Comparison of ENCODE assay signal across 9 mouse cellular contexts in the genomic region with DNA sequence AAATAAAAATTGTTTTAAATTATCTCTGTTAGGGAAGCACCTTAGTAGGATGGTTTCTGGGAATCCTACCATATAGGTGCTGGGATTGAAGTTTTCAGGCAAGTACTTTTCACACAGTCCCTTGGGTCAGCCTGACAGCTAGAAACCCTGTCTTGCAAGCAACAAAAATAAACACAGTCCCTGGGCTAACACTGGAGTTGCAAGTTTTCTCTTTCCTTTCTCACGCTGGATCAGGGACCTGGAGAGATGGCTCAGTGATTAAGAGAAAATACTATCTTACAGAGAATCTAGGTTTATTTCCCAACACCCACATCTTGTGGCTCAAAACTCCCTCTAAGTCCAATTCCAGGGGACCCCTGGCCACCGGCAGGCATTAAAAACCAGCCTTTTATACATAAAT. TPM values are rescaled to one million over a fixed set of nuclear protein-coding genes. Genes with fewer than 3 reads are reported as not detected.
A peak's percentile ranks its signal among the peaks of the same experiment; 100 is the strongest.
DNase-seq lines count a peak whose midpoint lies in the region; ATAC-seq and TF ChIP-seq lines count a peak whose summit lies in the region.
"Had no signal": no experiment of that assay in that cellular context is flagged by ENCODE, and none has a peak within 500 bp of the region (broad histone marks: within the 10 kb centered on the region; RNA-seq: fewer than 3 reads in every experiment).

No protein-coding gene starts in this region.

- H3K4me1 ChIP-seq in heart, embryonic 14.5 days (ENCODE audit: control insufficient read depth in 2 of 2, insufficient read depth in 2 of 2, low read length in 2 of 2) = peaks cover 52 to 70% of the 10 kb centered on the region in 2 experiments
- H3K4me1 ChIP-seq in liver, adult 2 months (ENCODE audit: control insufficient read depth, insufficient read depth, low read length) = peaks cover 12% of the 10 kb centered on the region
- H3K4me1 ChIP-seq in liver, postnatal 0 days (ENCODE audit: insufficient read depth) = peaks cover 9% of the 10 kb centered on the region
- H3K4me1 ChIP-seq in embryonic facial prominence, embryonic 14.5 days (ENCODE audit: control insufficient read depth, insufficient read depth, low read length) = peaks cover 15% of the 10 kb centered on the region
- peaks cover 49% of the 10 kb centered on the region for H3K4me1 ChIP-seq in limb, embryonic 15.5 days

- peak overlapping the region; percentile 62 for H3K9ac ChIP-seq in heart, embryonic 14.5 days (ENCODE audit: low read length)
- H3K9ac ChIP-seq in liver, adult 2 months (ENCODE audit: low read depth, low read length) = no peak overlapping the region
- no peak overlapping the region for H3K9ac ChIP-seq in liver, postnatal 0 days (replicated peaks)
- no peak overlapping the region for H3K9ac ChIP-seq in embryonic facial prominence, embryonic 14.5 days (ENCODE audit: low read depth, low read length)
- no peak overlapping the region for H3K9ac ChIP-seq in limb, embryonic 15.5 days

- TF ChIP-seq CTCF in liver, adult 2 months (IDR thresholded peaks at IDR 0.05; ENCODE audit: low read depth, low read length) = no peak
- no peak for TF ChIP-seq CTCF in liver, postnatal 0 days (IDR thresholded peaks at IDR 0.05; ENCODE audit: low read depth)

- no peak overlapping the region for H3K4me3 ChIP-seq in heart, embryonic 14.5 days (ENCODE audit: control insufficient read depth in 1 of 2, insufficient read depth in 1 of 2, low read depth in 1 of 2, low read length in 2 of 2)
- H3K4me3 ChIP-seq in liver, adult 2 months (ENCODE audit: insufficient read depth, low read depth, low read length) = no peak overlapping the region
- H3K4me3 ChIP-seq in liver, postnatal 0 days (ENCODE audit: low read depth, low read length) = no peak overlapping the region
- no peak overlapping the region for H3K4me3 ChIP-seq in embryonic facial prominence, embryonic 14.5 days (ENCODE audit: low read depth, low read length)
- no peak overlapping the region for H3K4me3 ChIP-seq in limb, embryonic 15.5 days

- no peaks in the 10 kb centered on the region for H3K79me2 ChIP-seq in liver, adult 2 months (ENCODE audit: control insufficient read depth, insufficient read depth, low read length)

- H3K36me3 ChIP-seq in heart, embryonic 14.5 days (ENCODE audit: control insufficient read depth, insufficient read depth, low read length) = peaks cover 40% of the 10 kb centered on the region
- peaks cover 13% of the 10 kb centered on the region; the same call in 1 of the 2 replicates for H3K36me3 ChIP-seq in liver, adult 2 months (ENCODE audit: control insufficient read depth, insufficient read depth, low read length)
- peaks cover 22% of the 10 kb centered on the region for H3K36me3 ChIP-seq in liver, postnatal 0 days (replicated peaks; ENCODE audit: insufficient read depth, low read length)
- peaks cover 44% of the 10 kb centered on the region for H3K36me3 ChIP-seq in embryonic facial prominence, embryonic 14.5 days (ENCODE audit: control insufficient read depth, insufficient read depth, low read length)
- H3K36me3 ChIP-seq in limb, embryonic 15.5 days = peaks cover 43% of the 10 kb centered on the region

- 5% methylated on average over 2 of the region's 2 CpGs for WGBS in heart, embryonic 14.5 days
- WGBS in liver, adult 2 months = 19% methylated on average over 2 of the region's 2 CpGs
- WGBS in liver, postnatal 0 days (ENCODE audit: insufficient replicate concordance) = 34% methylated on average over 2 of the region's 2 CpGs
- 32% methylated on average over 2 of the region's 2 CpGs for WGBS in embryonic facial prominence, embryonic 14.5 days
- 18% methylated on average over 2 of the region's 2 CpGs for whole genome bisulfite sequencing in limb, embryonic 15.5 days

- intact Hi-C loops in left cerebral cortex, postnatal 36 days (cut with DNase I) = loop anchor here (5.0 kb wide), 1 partner anchor 35 kb away; no protein-coding TSS in a partner anchor

- H3K9me3 ChIP-seq in heart, embryonic 14.5 days (ENCODE audit: control insufficient read depth, low read length) = no peaks in the 10 kb centered on the region
- H3K9me3 ChIP-seq in liver, postnatal 0 days (ENCODE audit: low read length) = no peaks in the 10 kb centered on the region
- no peaks in the 10 kb centered on the region for H3K9me3 ChIP-seq in embryonic facial prominence, embryonic 14.5 days (ENCODE audit: control insufficient read depth, low read length)
- no peaks in the 10 kb centered on the region for H3K9me3 ChIP-seq in limb, embryonic 15.5 days

- no peak for TF ChIP-seq POLR2A in liver, adult 2 months (IDR thresholded peaks at IDR 0.05; ENCODE audit: extremely low read depth, insufficient read depth, low read length)

- ATAC-seq in heart, embryonic 14.5 days (ENCODE audit: insufficient number of reproducible peaks, insufficient read depth, low FRiP score, low read depth) = no peak
- no peak for ATAC-seq in liver, postnatal 0 days
- no peak for ATAC-seq in embryonic facial prominence, embryonic 14.5 days (ENCODE audit: low read depth)
- no peak for ATAC-seq in limb, embryonic 15.5 days (ENCODE audit: insufficient number of reproducible peaks, low FRiP score, low TSS enrichment, low read depth)

- peak overlapping the region; percentile 96 to 99 for H3K27ac ChIP-seq in heart, embryonic 14.5 days (replicated peaks in 1 of 2; ENCODE audit: control insufficient read depth in 1 of 2, insufficient read depth in 1 of 2, low read depth in 2 of 2, low read length in 2 of 2)
- H3K27ac ChIP-seq in liver, adult 2 months (replicated peaks; ENCODE audit: insufficient read depth, low read depth, low read length) = no peak overlapping the region
- no peak overlapping the region for H3K27ac ChIP-seq in liver, postnatal 0 days (ENCODE audit: low read depth)
- H3K27ac ChIP-seq in embryonic facial prominence, embryonic 14.5 days (replicated peaks; ENCODE audit: low read depth, low read length) = peak overlapping the region; percentile 75
- H3K27ac ChIP-seq in limb, embryonic 15.5 days = peak overlapping the region; percentile 85

- DNase-seq in heart, postnatal 4 days = no peak
- DNase-seq in liver, adult 2 months (ENCODE audit: extremely low read depth, low read depth, low spot score) = peak; percentile 42
- DNase-seq in liver, postnatal 0 days = no peak
- DNase-seq in embryonic facial prominence, embryonic 14.5 days (ENCODE audit: low spot score) = peak; percentile 56
- DNase-seq in cerebellum, adult 9-10 months = no peak
- no peak for DNase-seq in left cerebral cortex, postnatal 36 days (ENCODE audit: low spot score in 2 of 2)
- DNase-seq: thymus, adult 2 months had no signal

- TF ChIP-seq EP300 in liver, postnatal 0 days (IDR thresholded peaks at IDR 0.05; ENCODE audit: low read depth) = no peak

- H3K4me2 ChIP-seq in heart, embryonic 14.5 days (ENCODE audit: low read length) = peak overlapping the region; percentile 45
- no peak overlapping the region for H3K4me2 ChIP-seq in liver, postnatal 0 days (ENCODE audit: low read depth, low read length)
- peak overlapping the region; percentile 6; the same call in 1 of the 2 replicates for H3K4me2 ChIP-seq in embryonic facial prominence, embryonic 14.5 days (ENCODE audit: low read depth, low read length)
- 0 out of 2 replicates have a peak overlapping the region, but pooled peaks have one; percentile 7 for H3K4me2 ChIP-seq in limb, embryonic 15.5 days

- H3K27me3 ChIP-seq in heart, embryonic 14.5 days (ENCODE audit: control insufficient read depth, insufficient read depth, low read length) = no peaks in the 10 kb centered on the region
- H3K27me3 ChIP-seq in liver, adult 2 months (ENCODE audit: control insufficient read depth, insufficient read depth, low read length) = no peaks in the 10 kb centered on the region
- H3K27me3 ChIP-seq in liver, postnatal 0 days (ENCODE audit: insufficient read depth, low read length) = no peaks in the 10 kb centered on the region
- no peaks in the 10 kb centered on the region for H3K27me3 ChIP-seq in embryonic facial prominence, embryonic 14.5 days (replicated peaks; ENCODE audit: control insufficient read depth, insufficient read depth, low read length)
- no peaks in the 10 kb centered on the region for H3K27me3 ChIP-seq in limb, embryonic 15.5 days

RNA-seq across cellular contexts. Expression of a gene that starts 11.6 kb away (rescaled TPM):
- 18.9 and 20.2 TPM in 2 replicates for polyA plus RNA-seq in heart, embryonic 14.5 days (2014; fragmentation: Nextera tagmentation; extraction: Ambion mirVana)
- total RNA-seq in heart, postnatal 4 days (2021) = 100 to 1,000 TPM in 1 of 2 experiments, 10 to 100 TPM in 1; 92.8 to 101 TPM
- total RNA-seq in liver, adult 2 months (2014; rRNA removed) = 3.0 and 3.3 TPM in 2 replicates
- polyA plus RNA-seq in liver, adult 2 months (2012; rRNA removed) = 6.2 and 8.9 TPM in 2 replicates
- polyA plus RNA-seq in liver, postnatal 0 days (2015; fragmentation: Nextera tagmentation; extraction: Ambion mirVana) = 0.92 and 1.3 TPM in 2 replicates
- polyA plus RNA-seq in embryonic facial prominence, embryonic 14.5 days (2014; fragmentation: Nextera tagmentation; extraction: Ambion mirVana) = 10.5 and 10.8 TPM in 2 replicates
- 15.1 and 16.3 TPM in 2 replicates for polyA plus RNA-seq in limb, embryonic 15.5 days (2015; fragmentation: Nextera tagmentation; extraction: Ambion mirVana)
- 10 to 100 TPM; 26.8 to 28.0 TPM for total RNA-seq in left cerebral cortex, postnatal 36 days (2021)

RNA-seq across cellular contexts. Expression of a gene that starts 22.2 kb away (rescaled TPM):
- 144 and 153 TPM in 2 replicates for polyA plus RNA-seq in heart, embryonic 14.5 days (2014; fragmentation: Nextera tagmentation; extraction: Ambion mirVana)
- 100 to 1,000 TPM; 103 to 109 TPM for total RNA-seq in heart, postnatal 4 days (2021)
- total RNA-seq in liver, adult 2 months (2014; rRNA removed) = 82.1 and 94.2 TPM in 2 replicates
- polyA plus RNA-seq in liver, adult 2 months (2012; rRNA removed) = 98.3 and 103 TPM in 2 replicates
- polyA plus RNA-seq in liver, postnatal 0 days (2015; fragmentation: Nextera tagmentation; extraction: Ambion mirVana) = 70.9 and 76.4 TPM in 2 replicates
- 197 and 220 TPM in 2 replicates for polyA plus RNA-seq in embryonic facial prominence, embryonic 14.5 days (2014; fragmentation: Nextera tagmentation; extraction: Ambion mirVana)
- polyA plus RNA-seq in limb, embryonic 15.5 days (2015; fragmentation: Nextera tagmentation; extraction: Ambion mirVana) = 203 and 206 TPM in 2 replicates
- 10 to 100 TPM; 62.6 to 65.3 TPM for total RNA-seq in left cerebral cortex, postnatal 36 days (2021)

RNA-seq across cellular contexts. Expression of a gene that starts 34.4 kb away (rescaled TPM):
- polyA plus RNA-seq in heart, embryonic 14.5 days (2014; fragmentation: Nextera tagmentation; extraction: Ambion mirVana) = 20.2 and 23.0 TPM in 2 replicates
- total RNA-seq in heart, postnatal 4 days (2021) = 10 to 100 TPM; 11.8 to 12.7 TPM
- total RNA-seq in liver, adult 2 months (2014; rRNA removed) = 5.1 and 6.4 TPM in 2 replicates
- polyA plus RNA-seq in liver, adult 2 months (2012; rRNA removed) = 22.5 and 27.1 TPM in 2 replicates
- 21.3 and 22.5 TPM in 2 replicates for polyA plus RNA-seq in liver, postnatal 0 days (2015; fragmentation: Nextera tagmentation; extraction: Ambion mirVana)
- polyA plus RNA-seq in embryonic facial prominence, embryonic 14.5 days (2014; fragmentation: Nextera tagmentation; extraction: Ambion mirVana) = 42.6 and 43.6 TPM in 2 replicates
- polyA plus RNA-seq in limb, embryonic 15.5 days (2015; fragmentation: Nextera tagmentation; extraction: Ambion mirVana) = 43.9 and 46.6 TPM in 2 replicates
- 10 to 100 TPM; 14.1 to 19.0 TPM for total RNA-seq in left cerebral cortex, postnatal 36 days (2021)

RNA-seq across cellular contexts. Expression of a gene that starts 43.7 kb away (rescaled TPM):
- 271 and 299 TPM in 2 replicates for polyA plus RNA-seq in heart, embryonic 14.5 days (2014; fragmentation: Nextera tagmentation; extraction: Ambion mirVana)
- total RNA-seq in heart, postnatal 4 days (2021) = 100 to 1,000 TPM; 126 to 139 TPM
- 29.2 and 36.0 TPM in 2 replicates for total RNA-seq in liver, adult 2 months (2014; rRNA removed)
- 29.9 and 33.8 TPM in 2 replicates for polyA plus RNA-seq in liver, adult 2 months (2012; rRNA removed)
- polyA plus RNA-seq in liver, postnatal 0 days (2015; fragmentation: Nextera tagmentation; extraction: Ambion mirVana) = 129 and 130 TPM in 2 replicates
- polyA plus RNA-seq in embryonic facial prominence, embryonic 14.5 days (2014; fragmentation: Nextera tagmentation; extraction: Ambion mirVana) = 305 TPM in 2 replicates
- polyA plus RNA-seq in limb, embryonic 15.5 days (2015; fragmentation: Nextera tagmentation; extraction: Ambion mirVana) = 295 and 310 TPM in 2 replicates
- 100 to 1,000 TPM in 1 of 2 experiments, 10 to 100 TPM in 1; 95.2 to 109 TPM for total RNA-seq in left cerebral cortex, postnatal 36 days (2021)

RNA-seq across cellular contexts. Expression of a gene that starts 43.9 kb away (rescaled TPM):
- polyA plus RNA-seq in heart, embryonic 14.5 days (2014; fragmentation: Nextera tagmentation; extraction: Ambion mirVana) = 5.6 and 8.4 TPM in 2 replicates
- 1 to 10 TPM; 1.2 to 2.1 TPM for total RNA-seq in heart, postnatal 4 days (2021)
- total RNA-seq in liver, adult 2 months (2014; rRNA removed) = 0.65 and 0.67 TPM in 2 replicates
- 0.25 and 0.65 TPM in 2 replicates for polyA plus RNA-seq in liver, adult 2 months (2012; rRNA removed)
- polyA plus RNA-seq in liver, postnatal 0 days (2015; fragmentation: Nextera tagmentation; extraction: Ambion mirVana) = 0.72 and 1.2 TPM in 2 replicates
- 8.5 and 12.2 TPM in 2 replicates for polyA plus RNA-seq in embryonic facial prominence, embryonic 14.5 days (2014; fragmentation: Nextera tagmentation; extraction: Ambion mirVana)
- polyA plus RNA-seq in limb, embryonic 15.5 days (2015; fragmentation: Nextera tagmentation; extraction: Ambion mirVana) = 6.3 and 8.5 TPM in 2 replicates
- 10 to 100 TPM; 12.6 to 13.2 TPM for total RNA-seq in left cerebral cortex, postnatal 36 days (2021)

Comparison
In these comparisons a context has a peak if more than half of its experiments do, and no peak if none do; other contexts are left out.
1. DNase-seq: peak in liver, adult 2 months (single experiment) and embryonic facial prominence, embryonic 14.5 days (single experiment); none in heart, postnatal 4 days (single experiment), liver, postnatal 0 days (single experiment), cerebellum, adult 9-10 months (single experiment) and left cerebral cortex, postnatal 36 days (0 of 2).
2. H3K27ac ChIP-seq: peak in heart, embryonic 14.5 days (2 of 2), embryonic facial prominence, embryonic 14.5 days (single experiment) and limb, embryonic 15.5 days (single experiment); none in liver, adult 2 months (single experiment) and liver, postnatal 0 days (single experiment).